9 mouse cellular contexts compared by ENCODE assay signal in the genomic region with DNA sequence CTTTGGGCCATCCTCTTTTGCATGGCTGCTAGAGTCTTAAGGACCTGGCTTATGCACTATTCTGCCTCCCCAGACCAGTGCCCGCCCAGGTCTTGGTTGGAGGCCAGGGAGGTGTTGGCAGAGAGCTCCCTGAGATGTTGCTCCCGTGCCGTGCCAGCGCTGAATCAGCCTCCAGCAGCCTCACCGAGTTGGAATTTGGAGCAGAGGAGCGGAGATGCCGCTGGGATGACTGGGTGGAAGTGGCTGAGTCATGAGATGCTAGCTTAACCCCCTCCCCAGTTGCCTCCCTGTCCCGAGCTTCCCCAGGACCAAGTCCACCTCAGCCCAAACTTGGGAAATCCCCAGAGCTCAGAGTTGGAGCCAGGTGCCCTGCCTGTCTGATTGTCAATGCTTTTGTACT. TPM values are rescaled to one million over a fixed set of nuclear protein-coding genes. Genes with fewer than 3 reads are reported as not detected.
DNase-seq lines count a peak whose midpoint lies in the region; ATAC-seq lines count a peak whose summit lies in the region.
"Had no signal": no experiment of that assay in that cellular context is flagged by ENCODE, and none has a peak within 500 bp of the region (broad histone marks: within the 10 kb centered on the region; RNA-seq: fewer than 3 reads in every experiment).

No protein-coding gene starts in this region.

- ATAC-seq in cerebellum, adult (ENCODE audit: insufficient number of reproducible peaks, low FRiP score, low TSS enrichment): no peak

- intact Hi-C loops in gastrocnemius, postnatal 14 days (cut with DNase I; ENCODE audit: low total_unique reads): no loop called here

- peak; percentile 61 for DNase-seq in cerebellum, adult 11 months
- DNase-seq in right cerebral cortex, postnatal 25 days: peak; percentile 19
- DNase-seq in right cerebral cortex, adult 18-20 months: no peak
- DNase-seq in gastrocnemius, postnatal 14 days: peak; percentile 84
- DNase-seq in urinary bladder, postnatal 25 days (ENCODE audit: low spot score): peak; percentile 58
- DNase-seq in spleen, postnatal 4 days (ENCODE audit: low spot score in 2 of 2): no peak
- no peak for DNase-seq in layer of hippocampus, adult 9-10 months (ENCODE audit: low spot score)

RNA-seq across cellular contexts. Expression of gene AI837181, which starts 4.9 kb away (rescaled TPM):
- 10 to 100 TPM; 45.1 to 48.4 TPM for total RNA-seq in gastrocnemius, postnatal 14 days (2021)

RNA-seq across cellular contexts. Expression of gene Drap1, which starts 5.0 kb away (rescaled TPM):
- total RNA-seq in gastrocnemius, postnatal 14 days (2021): 100 to 1,000 TPM; 550 to 558 TPM

RNA-seq across cellular contexts. Expression of gene Fosl1, which starts 17.5 kb away (rescaled TPM):
- not detected for total RNA-seq in gastrocnemius, postnatal 14 days (2021)
- total RNA-seq: left cerebral cortex, postnatal 25 days had no signal

RNA-seq across cellular contexts. Expression of gene Tsga10ip, which starts 27.5 kb away (rescaled TPM):
- under 1 TPM; 0.58 to 0.70 TPM for total RNA-seq in gastrocnemius, postnatal 14 days (2021)
- total RNA-seq: left cerebral cortex, postnatal 25 days had no signal

RNA-seq across cellular contexts. Expression of gene Ccdc85b, which starts 27.9 kb away (rescaled TPM):
- 1 to 10 TPM; 6.4 to 7.2 TPM for total RNA-seq in gastrocnemius, postnatal 14 days (2021)

Comparison
In these comparisons a context has a peak if more than half of its experiments do, and no peak if none do; other contexts are left out.
1. DNase-seq: peak in cerebellum, adult 11 months (single experiment), right cerebral cortex, postnatal 25 days (single experiment), gastrocnemius, postnatal 14 days (single experiment) and urinary bladder, postnatal 25 days (single experiment); none in right cerebral cortex, adult 18-20 months (single experiment), spleen, postnatal 4 days (0 of 2) and layer of hippocampus, adult 9-10 months (single experiment).